Mouse (Mus musculus) Muller cell, postnatal 12 days (primary cell): ENCODE measurements around the gene Cep152.

ENCODE experiments used
- DNase-seq: peaks from one replicate; pipeline ENCODE4 v3.0.0-alpha.2; 2015; ENCODE audit errors: inconsistent ontology term

Gene Cep152

GRCm38 (mm10) chr2:125555830-125556229 is 69.1 kb downstream of the Cep152 start:
- DNase-seq: no peak

GRCm38 (mm10) chr2:125548806-125549578 is 75.9 kb downstream of the Cep152 start:
- peak; percentile 80 for DNase-seq

- DNase-seq: no peak
Observed at GRCm38 (mm10) chr2:125544986-125545385, 79.9 kb downstream of the Cep152 start.

DNA sequence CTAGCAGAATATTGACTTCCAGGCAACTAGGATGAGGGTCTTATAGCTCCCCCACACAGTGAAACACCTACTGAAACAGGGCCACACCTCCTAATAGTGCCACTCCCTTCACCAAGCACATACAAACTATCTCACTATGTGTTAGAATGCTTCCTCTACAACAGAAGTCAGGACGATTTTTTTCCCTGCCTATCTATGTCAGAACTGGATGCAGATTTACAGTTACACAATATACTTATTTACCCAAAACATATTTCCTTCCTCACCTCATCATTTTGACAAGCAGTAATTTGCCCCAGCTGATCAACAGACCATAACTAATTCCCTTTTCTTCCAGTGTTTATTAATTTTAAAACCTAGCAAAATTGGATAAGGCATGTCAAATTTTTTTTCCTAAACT is 81.3 kb downstream of the Cep152 start:
- DNase-seq: peak; percentile 56

DNA sequence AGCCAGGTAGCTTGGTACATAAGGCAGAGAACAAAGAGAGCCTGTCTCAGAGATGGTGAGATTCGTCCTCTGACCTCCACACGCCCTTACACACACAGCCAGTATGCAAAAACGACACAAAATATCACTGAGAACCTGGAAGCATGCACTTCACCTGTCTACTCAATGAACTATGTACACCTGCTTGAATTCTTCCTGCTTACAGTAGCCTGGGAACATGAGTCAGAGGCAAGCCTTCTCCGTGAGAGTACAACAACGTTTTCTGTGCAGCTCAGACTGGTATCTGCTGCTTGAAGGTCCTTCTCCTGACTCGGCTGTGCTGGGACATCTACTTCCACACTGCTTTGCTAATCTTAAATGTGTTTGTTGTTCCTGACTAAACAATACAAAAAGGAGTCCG is 83.5 kb downstream of the Cep152 start:
- DNase-seq: no peak

- DNase-seq: peak; percentile 80
Observed at GRCm38 (mm10) chr2:125540579-125540978, 84.3 kb downstream of the Cep152 start.

- no peak for DNase-seq
Observed at GRCm38 (mm10) chr2:125539640-125540039, 85.3 kb downstream of the Cep152 start.

DNA sequence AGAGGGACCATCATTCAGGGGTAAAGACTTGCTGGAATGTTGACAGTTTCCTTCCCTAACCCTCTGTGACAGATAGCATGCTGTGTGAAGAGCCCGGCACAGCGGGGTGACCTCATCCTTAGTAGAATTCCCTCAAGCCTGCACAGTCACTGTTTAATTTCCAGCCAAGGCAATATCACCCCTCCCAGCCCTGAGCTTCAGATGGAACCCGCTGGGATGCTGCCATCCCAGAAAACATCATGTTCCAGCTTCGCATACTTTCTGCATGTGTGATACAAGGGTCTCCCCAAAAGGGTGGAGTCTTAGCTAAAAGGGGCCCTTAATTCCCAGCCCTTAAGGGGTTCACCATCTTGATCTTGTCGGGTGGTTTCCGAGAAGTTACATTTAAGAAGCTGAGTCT is 94.2 kb downstream of the Cep152 start:
- DNase-seq: peak; percentile 94

DNA sequence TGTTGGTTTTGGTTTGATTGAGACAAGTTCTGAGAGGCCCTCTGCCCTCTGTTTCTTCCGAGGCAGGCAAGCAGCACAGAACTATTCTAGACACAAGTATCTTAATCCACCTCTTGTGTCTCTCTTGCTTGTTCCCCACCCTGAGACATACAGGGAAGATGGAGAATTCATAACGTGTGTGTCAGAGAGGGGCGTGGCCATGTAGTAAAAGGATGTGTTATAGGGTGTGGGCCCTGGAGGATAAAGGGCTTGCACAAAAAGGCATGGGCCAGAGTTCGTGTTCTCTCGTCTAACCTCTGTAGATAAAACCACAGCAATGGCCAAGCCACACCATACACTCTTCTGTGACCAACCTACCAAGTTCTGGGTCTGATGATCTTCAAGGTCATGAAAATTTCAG is 98.3 kb downstream of the Cep152 start:
- no peak for DNase-seq

- DNase-seq: no peak
Observed at GRCm38 (mm10) chr2:125525484-125525883, 99.4 kb downstream of the Cep152 start.

GRCm38 (mm10) chr2:125516594-125516993 is 108.3 kb downstream of the Cep152 start:
- DNase-seq: no peak

GRCm38 (mm10) chr2:125515291-125516057 is 109.4 kb downstream of the Cep152 start:
- no peak for DNase-seq

GRCm38 (mm10) chr2:125514391-125514790 is 110.5 kb downstream of the Cep152 start:
- DNase-seq: no peak
